Mouse (Mus musculus): ENCODE measurements at regions not wholly inside any gene's neighbourhood (a gene's known extent, or its start where the extent isn't known, plus 50 kb on each side); places are given as distances from the start of the nearest gene placed in this dataset.

DNA sequence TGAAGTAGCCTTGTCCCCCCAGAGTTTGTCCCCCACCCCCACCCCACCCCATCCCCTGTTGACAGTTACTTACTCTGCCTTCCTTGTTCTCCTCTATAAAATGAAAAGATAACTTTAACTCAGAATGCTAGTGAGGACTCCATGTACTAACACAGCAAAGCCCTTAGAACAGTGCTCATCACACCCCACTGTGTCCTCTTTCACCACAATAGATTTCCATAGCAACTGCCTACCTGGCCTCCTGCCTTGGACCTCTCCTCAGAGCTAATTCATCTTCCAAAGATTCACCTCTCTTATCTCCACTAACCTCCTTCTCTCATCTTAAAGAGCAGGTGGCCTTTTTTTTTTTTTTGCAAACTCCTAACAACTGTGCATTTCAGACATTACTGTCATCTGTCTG is 204.0 kb upstream of the G2e3 start:
- TF ChIP-seq CTCF (IDR thresholded peaks at IDR 0.05; ENCODE audit: control insufficient read depth, insufficient read depth, insufficient replicate concordance, low read depth, low read length) = no peak
- TF ChIP-seq POLR2A (IDR thresholded peaks at IDR 0.05; ENCODE audit: control insufficient read depth, low read depth, low read length) = no peak
